Mouse (Mus musculus) c-Kit-positive CD71-positive TER-119-positive erythroid progenitor cells, embryonic 14.5 days (primary cell): ENCODE measurements around the gene Ppp1r16b.

Experiments
- DNase-seq: peaks from one replicate; pipeline ENCODE4 v3.0.0-alpha.2; 2013; ENCODE audit warnings: low spot score

Gene Ppp1r16b

GRCm38 (mm10) chr2:158668433-158669010 is 3.3 kb downstream of the Ppp1r16b start:
- DNase-seq = no peak

GRCm38 (mm10) chr2:158669199-158670195 is 4.3 kb downstream of the Ppp1r16b start:
- DNase-seq = no peak

GRCm38 (mm10) chr2:158670571-158670970 is 5.4 kb downstream of the Ppp1r16b start:
- no peak for DNase-seq

- no peak for DNase-seq
Measured at GRCm38 (mm10) chr2:158672829-158673228, 7.6 kb downstream of the Ppp1r16b start.

- no peak for DNase-seq
Measured at GRCm38 (mm10) chr2:158673493-158673892, 8.3 kb downstream of the Ppp1r16b start.

GRCm38 (mm10) chr2:158674131-158674530 is 8.9 kb downstream of the Ppp1r16b start:
- no peak for DNase-seq

GRCm38 (mm10) chr2:158674759-158675158 is 9.6 kb downstream of the Ppp1r16b start:
- DNase-seq = no peak

- DNase-seq = no peak
Measured at GRCm38 (mm10) chr2:158675161-158675560, 10.0 kb downstream of the Ppp1r16b start.

- no peak for DNase-seq
Measured at GRCm38 (mm10) chr2:158675907-158676533, 10.8 kb downstream of the Ppp1r16b start.

GRCm38 (mm10) chr2:158677946-158678345 is 12.7 kb downstream of the Ppp1r16b start:
- no peak for DNase-seq

GRCm38 (mm10) chr2:158679091-158679490 is 13.9 kb downstream of the Ppp1r16b start:
- DNase-seq = no peak

- DNase-seq = no peak
Measured at GRCm38 (mm10) chr2:158680357-158680889, 15.2 kb downstream of the Ppp1r16b start.

- no peak for DNase-seq
Measured at GRCm38 (mm10) chr2:158681714-158682113, 16.5 kb downstream of the Ppp1r16b start.

- DNase-seq = no peak
Measured at GRCm38 (mm10) chr2:158682344-158683037, 17.3 kb downstream of the Ppp1r16b start.

- DNase-seq = no peak
Measured at GRCm38 (mm10) chr2:158683038-158683413, 17.8 kb downstream of the Ppp1r16b start.

- DNase-seq = no peak
Measured at GRCm38 (mm10) chr2:158684247-158684843, 19.1 kb downstream of the Ppp1r16b start.

- no peak for DNase-seq
Measured at GRCm38 (mm10) chr2:158684910-158685309, 19.7 kb downstream of the Ppp1r16b start.

- DNase-seq = no peak
Measured at GRCm38 (mm10) chr2:158686394-158686793, 21.2 kb downstream of the Ppp1r16b start.

- DNase-seq = no peak
Measured at GRCm38 (mm10) chr2:158687804-158688241, 22.6 kb downstream of the Ppp1r16b start.

- no peak for DNase-seq
Measured at GRCm38 (mm10) chr2:158689060-158689459, 23.9 kb downstream of the Ppp1r16b start.

- DNase-seq = no peak
Measured at GRCm38 (mm10) chr2:158689640-158690039, 24.4 kb downstream of the Ppp1r16b start.
